Mouse (Mus musculus) brain, embryonic 14.5 days (tissue): ENCODE measurements around the gene Adssl1.

Source experiments
- CTCF ChIP-seq: fragments of 200-500 bp; IDR thresholded peaks from 2 replicates; pipeline ENCODE4 v1.5.1; 2012; ENCODE audit warnings: inconsistent platforms, mild to moderate bottlenecking, moderate library complexity, borderline replicate concordance; ENCODE audit not compliant: insufficient read depth, insufficient read length; ENCODE audit errors: extremely low read depth
- POLR2A ChIP-seq: fragments of 200-500 bp; IDR thresholded peaks from 2 replicates; pipeline ENCODE4 v1.6.1; 2012; ENCODE audit warnings: mild to moderate bottlenecking, inconsistent platforms, borderline replicate concordance; ENCODE audit not compliant: poor library complexity, insufficient read depth, insufficient read length, severe bottlenecking; ENCODE audit errors: extremely low read depth

- TF ChIP-seq CTCF (no peak), POLR2A (no peak)
Measured at GRCm38 (mm10) chr12:112630796-112631195, 11.0 kb downstream of the Adssl1 start.
